8 mouse cellular contexts compared by ENCODE assay signal in genomic region chr9:66088411-66088810, GRCm38 (mm10). TPM values are rescaled to one million over a fixed set of nuclear protein-coding genes. Genes with fewer than 3 reads are reported as not detected.
DNase-seq lines count a peak whose midpoint lies in the region; TF ChIP-seq lines count a peak whose summit lies in the region.

No protein-coding gene starts in this region.

- H3K4me1 ChIP-seq in lung, adult 2 months (ENCODE audit: control insufficient read depth, insufficient read depth, low read length): peaks cover 7% of the 10 kb centered on the region

- TF ChIP-seq POLR2A in lung, adult 2 months (IDR thresholded peaks at IDR 0.05; ENCODE audit: borderline replicate concordance, extremely low read depth, low read depth, low read length): no peak

- WGBS in lung, adult 2 months: 41% methylated on average over 4 of the region's 4 CpGs

- DNase-seq in cerebellum, adult 11-12 months: peak; percentile 22
- no peak for DNase-seq in cerebellum, adult 9-11 months
- DNase-seq in ovary, adult 18-20 months (ENCODE audit: low spot score): peak; percentile 17
- no peak for DNase-seq in ovary, postnatal 10 days (ENCODE audit: low spot score)
- peak; percentile 49 to 74 for DNase-seq in cerebellum, postnatal 25 days
- DNase-seq in kidney, adult 8-10 months: peak; percentile 27 to 58
- peak; percentile 70 for DNase-seq in lung, adult 2 months
- DNase-seq in spleen, postnatal 36 days (ENCODE audit: low spot score in 2 of 2): peak; percentile 35 to 52

- H3K4me3 ChIP-seq in lung, adult 2 months (replicated peaks; ENCODE audit: extremely low read depth, low read depth, low read length): no peak overlapping the region

- peak; percentile 74 for TF ChIP-seq CTCF in lung, adult 2 months (IDR thresholded peaks at IDR 0.05; ENCODE audit: insufficient read depth, low read length)

RNA-seq across cellular contexts. Expression of gene Snx22, which starts 18.9 kb away (rescaled TPM):
- 14.5 and 18.0 TPM in 2 replicates for polyA plus RNA-seq in lung, adult 2 months (2012; rRNA removed)

RNA-seq across cellular contexts. Expression of gene Ppib, which starts 28.4 kb away (rescaled TPM):
- 162 and 176 TPM in 2 replicates for polyA plus RNA-seq in lung, adult 2 months (2012; rRNA removed)

RNA-seq across cellular contexts. Expression of gene Snx1, which starts 38.0 kb away (rescaled TPM):
- 50.7 and 57.3 TPM in 2 replicates for polyA plus RNA-seq in lung, adult 2 months (2012; rRNA removed)

RNA-seq across cellular contexts. Expression of gene Ciao2a, which starts 38.0 kb away (rescaled TPM):
- polyA plus RNA-seq in lung, adult 2 months (2012; rRNA removed): 7.3 and 13.0 TPM in 2 replicates

Comparison
In these comparisons a context has a peak if more than half of its experiments do, and no peak if none do; other contexts are left out.
1. DNase-seq: peak in cerebellum, adult 11-12 months (single experiment), ovary, adult 18-20 months (single experiment), cerebellum, postnatal 25 days (2 of 2), kidney, adult 8-10 months (2 of 2), lung, adult 2 months (single experiment) and spleen, postnatal 36 days (2 of 2); none in cerebellum, adult 9-11 months (single experiment) and ovary, postnatal 10 days (single experiment).